Mouse (Mus musculus) fat pad, adult 2 months (tissue): Measurements from ENCODE around the gene Gpr18.

Experiments
- DNase-seq: peaks from one replicate; pipeline ENCODE4 v3.0.0-alpha.2; 2011; ENCODE audit warnings: low read depth, low spot score; ENCODE audit errors: extremely low read depth

Gene Gpr18

DNA sequence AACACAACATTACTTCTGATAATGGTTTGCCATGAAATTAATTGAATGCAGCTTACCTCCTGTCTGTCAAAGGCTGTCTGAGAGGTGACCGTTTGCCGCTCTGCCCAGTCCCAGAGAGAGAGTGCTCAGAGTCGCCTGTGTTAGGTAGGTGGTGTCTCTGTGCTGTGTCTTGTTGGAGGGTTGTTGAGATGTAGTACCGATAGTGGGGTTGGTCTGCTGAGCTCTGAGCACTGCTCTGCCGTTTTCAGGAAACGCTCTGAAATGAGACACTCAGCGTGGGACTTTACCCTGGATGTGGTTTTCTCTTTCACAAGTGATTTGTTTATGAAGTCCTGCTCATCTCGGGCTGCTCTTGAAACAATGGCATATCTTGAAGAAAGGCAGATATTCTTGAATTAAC is at the start of gene Gpr18:
Gene Gpr18 (minus strand): TSS at position 161 of the 400 bp plus-strand sequence.
- DNase-seq = no peak

- DNase-seq = no peak
Measured at GRCm38 (mm10) chr14:121964990-121965389, 49.4 kb upstream of the Gpr18 start, which contains the start of gene Gpr183. TSS of gene Gpr183 (minus strand) at chr14:121965195.

GRCm38 (mm10) chr14:121963942-121964335 is 48.4 kb upstream of the Gpr18 start:
- no peak for DNase-seq

DNA sequence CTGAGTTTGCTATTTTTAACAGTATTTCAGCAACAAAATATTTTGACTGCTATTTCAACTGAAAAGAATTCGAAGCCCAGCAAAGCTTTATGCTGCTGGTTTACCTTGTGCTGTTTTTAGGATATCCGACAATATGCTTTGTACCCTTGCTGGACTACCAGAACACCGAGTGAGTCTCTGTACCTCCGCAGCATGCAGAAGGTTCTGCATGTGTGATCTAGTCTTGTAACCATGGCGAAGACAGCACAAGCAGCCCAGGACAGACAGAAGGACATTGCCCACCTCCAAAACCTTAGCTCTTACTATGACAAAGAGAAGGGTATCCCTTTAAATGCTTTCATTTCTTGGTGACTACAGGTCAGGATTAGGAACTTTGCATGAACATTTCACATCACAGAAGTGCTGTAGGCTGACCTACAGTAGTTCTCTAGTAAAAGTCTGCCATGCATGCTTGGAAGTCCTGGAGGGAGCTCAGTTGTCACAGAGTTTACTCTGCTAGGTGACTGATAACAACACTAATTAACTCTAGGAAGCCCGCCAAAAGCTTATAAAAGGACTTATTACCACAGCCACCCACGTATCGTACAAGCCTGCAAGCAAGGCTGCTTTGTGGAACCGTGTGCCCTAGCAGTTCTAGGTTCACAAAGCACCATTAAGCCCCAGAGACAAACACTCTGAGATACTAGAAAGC is 47.8 kb upstream of the Gpr18 start:
- peak; percentile 81 for DNase-seq

GRCm38 (mm10) chr14:121962128-121962890 is 46.7 kb upstream of the Gpr18 start:
- DNase-seq = peak; percentile 49

DNA sequence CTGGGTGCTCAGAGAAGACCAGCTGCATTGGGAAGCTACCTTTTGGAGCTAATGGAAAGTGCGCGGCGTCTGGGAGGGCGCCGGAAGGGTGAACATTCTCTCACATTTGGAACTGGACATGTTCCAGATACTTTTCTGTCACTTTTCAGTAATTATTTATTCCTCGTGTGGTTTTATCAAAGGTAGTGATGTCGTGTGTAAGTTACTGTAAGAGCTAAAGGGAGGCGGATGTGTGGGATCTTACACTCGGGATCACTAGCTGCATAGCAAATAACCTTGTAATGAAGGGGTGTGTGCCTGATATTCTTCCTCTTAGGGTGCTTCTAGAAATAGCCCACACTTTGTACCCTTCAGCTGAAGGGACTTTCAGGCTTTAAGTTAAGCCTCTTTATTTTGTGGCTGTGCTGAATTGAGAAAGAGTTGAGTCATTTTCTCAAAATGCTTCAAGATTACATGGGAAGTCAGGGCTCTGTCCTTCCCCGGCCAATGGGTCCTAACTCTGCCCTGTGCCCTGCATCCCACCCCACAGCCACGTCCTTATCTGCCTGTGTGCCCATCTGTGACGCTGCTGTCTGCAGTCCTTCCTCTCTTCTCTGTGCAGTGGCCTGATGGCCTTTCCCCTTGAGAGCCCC is 46.0 kb upstream of the Gpr18 start:
- no peak for DNase-seq

DNA sequence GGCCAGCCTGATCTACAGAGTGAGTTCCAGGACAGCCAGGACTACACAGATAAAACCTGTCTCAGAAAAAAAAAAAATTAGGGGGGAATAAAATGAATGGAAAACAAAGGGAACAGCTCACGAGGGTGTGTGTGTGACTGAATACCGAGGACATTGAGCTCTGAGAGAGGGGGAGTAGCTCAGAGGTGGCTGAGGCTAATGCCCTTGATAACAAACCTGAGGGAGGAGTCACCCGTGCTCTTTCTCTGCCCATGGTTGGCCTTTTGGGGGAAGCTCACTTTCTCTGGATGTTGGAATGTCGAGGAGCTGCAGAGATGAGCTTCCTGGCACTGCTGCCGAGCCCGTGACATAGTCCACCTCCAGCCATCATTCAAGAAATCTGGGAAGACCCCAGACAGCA is 45.4 kb upstream of the Gpr18 start:
- no peak for DNase-seq

GRCm38 (mm10) chr14:121960531-121960930 is 45.0 kb upstream of the Gpr18 start:
- no peak for DNase-seq

DNA sequence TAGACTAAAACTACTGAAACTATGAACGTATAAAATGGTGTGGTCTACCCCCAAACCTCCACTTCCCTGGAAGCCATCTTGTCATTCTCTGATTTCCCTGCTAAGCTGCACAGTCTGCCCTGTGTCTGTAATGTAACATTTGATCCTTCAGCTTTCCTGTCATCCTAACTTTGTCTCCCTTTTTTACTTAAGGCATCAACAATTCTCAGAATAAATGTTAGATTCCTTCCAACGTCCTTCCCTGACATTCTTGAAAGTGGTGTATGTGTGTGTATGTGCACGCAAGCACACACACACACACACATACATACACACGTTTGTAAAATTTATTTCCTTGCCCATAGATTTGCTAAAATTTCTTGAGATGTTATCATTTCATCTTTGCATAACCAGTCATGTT is 44.5 kb upstream of the Gpr18 start:
- no peak for DNase-seq

- DNase-seq = no peak
Measured at GRCm38 (mm10) chr14:121959538-121959980, 44.0 kb upstream of the Gpr18 start.

- DNase-seq = peak; percentile 46
Measured at GRCm38 (mm10) chr14:121958751-121959537, 43.4 kb upstream of the Gpr18 start.

- no peak for DNase-seq
Measured at GRCm38 (mm10) chr14:121958041-121958750, 42.6 kb upstream of the Gpr18 start.

DNA sequence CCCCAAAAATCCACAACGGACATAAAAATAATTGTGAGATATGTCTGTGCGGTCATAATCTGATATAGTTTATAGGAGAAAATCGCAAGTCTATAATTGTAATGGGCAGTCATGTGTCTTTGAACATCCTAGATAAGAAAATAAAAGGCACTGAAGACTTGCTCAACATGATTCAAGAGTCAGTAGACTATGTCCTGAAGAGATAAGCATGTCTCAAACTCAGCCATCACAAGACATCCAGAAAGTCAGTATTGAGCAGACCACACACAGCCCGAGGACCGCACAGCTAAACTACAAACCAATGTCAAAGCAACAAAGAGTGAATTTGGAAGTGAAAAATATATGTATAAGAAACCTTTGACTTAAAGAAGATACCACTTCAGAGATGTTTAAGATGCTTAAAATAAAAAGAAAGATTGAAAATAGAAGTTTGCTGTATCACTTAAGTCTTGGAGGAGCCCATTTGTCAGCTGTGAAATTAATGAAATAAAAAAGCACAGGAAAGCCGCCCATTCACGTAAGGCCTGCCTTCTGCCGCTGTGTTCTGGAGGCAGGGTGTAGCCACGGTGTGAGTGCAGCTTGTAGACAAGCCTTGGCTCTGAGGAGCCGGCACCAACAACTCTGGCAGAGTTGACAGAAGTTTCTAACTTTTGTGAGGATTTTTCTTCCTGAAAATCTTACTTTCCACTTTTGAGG is 41.7 kb upstream of the Gpr18 start:
- DNase-seq = no peak

- no peak for DNase-seq
Measured at GRCm38 (mm10) chr14:121956291-121956690, 40.7 kb upstream of the Gpr18 start.

GRCm38 (mm10) chr14:121955176-121955795 is 39.7 kb upstream of the Gpr18 start:
- no peak for DNase-seq

GRCm38 (mm10) chr14:121954608-121955007 is 39.0 kb upstream of the Gpr18 start:
- no peak for DNase-seq

- DNase-seq = no peak
Measured at GRCm38 (mm10) chr14:121954129-121954528, 38.5 kb upstream of the Gpr18 start.

GRCm38 (mm10) chr14:121952046-121952400 is 36.4 kb upstream of the Gpr18 start:
- DNase-seq = no peak

DNA sequence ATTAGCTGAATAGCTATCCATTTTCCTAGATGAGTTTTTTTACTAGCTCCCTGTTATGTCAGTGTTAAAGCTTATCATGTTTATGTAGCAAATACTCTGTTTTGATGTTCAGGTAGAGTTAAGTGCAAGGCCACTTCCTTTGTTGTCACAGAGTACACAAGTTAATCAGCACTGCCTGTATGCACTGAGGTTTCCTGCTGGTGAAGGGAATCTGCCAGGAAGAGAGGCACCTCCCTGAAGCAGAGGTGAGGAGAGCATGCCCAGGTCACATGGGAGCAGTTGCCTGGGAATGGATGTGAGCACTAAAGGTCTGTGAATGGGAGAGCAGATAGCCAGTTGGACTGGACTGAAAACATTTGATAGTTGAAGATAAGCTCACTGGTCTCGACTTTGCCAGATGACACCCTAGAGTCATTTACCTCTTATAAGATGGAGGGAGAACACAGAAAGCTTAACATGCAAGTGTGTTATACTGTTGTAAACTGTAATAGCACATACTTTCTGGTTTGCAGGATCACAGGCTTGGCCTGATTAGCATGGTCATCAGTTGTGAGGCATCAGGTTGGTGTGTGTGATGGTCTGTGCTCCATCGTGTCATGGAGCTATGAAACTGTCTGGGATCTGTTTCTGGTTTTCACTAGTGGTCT is 35.9 kb upstream of the Gpr18 start:
- DNase-seq = no peak
